Mouse (Mus musculus) cerebellum, postnatal 36 days (tissue): ENCODE data around the gene Icos.

Experiments used
- DNase-seq, 2 experiments: peaks; one replicate each; pipeline ENCODE4 v3.0.0; 2021 to 2022; ENCODE audit warnings: mixed read lengths in 2 of 2

Gene Icos

GRCm38 (mm10) chr1:61042842-61043241, 65.1 kb downstream of the Icos start:
- no peak for DNase-seq

GRCm38 (mm10) chr1:61046055-61046705, 68.5 kb downstream of the Icos start:
- no peak for DNase-seq

GRCm38 (mm10) chr1:61047336-61047735, 69.6 kb downstream of the Icos start:
- no peak for DNase-seq
